Mouse (Mus musculus): Measurements from ENCODE around the gene Palm3. TPM values are rescaled to one million over a fixed set of nuclear protein-coding genes. Genes with fewer than 3 reads are reported as not detected.

The Palm3 gene
- polyA plus RNA-seq, 1 experiment from 2014 or later, result 1.1 TPM

GRCm38 (mm10) chr8:84015833-84016232 lies 5.4 kb upstream of the Palm3 start:
- TF ChIP-seq EP300 (IDR thresholded peaks at IDR 0.05), result no peak
- TF ChIP-seq CTCF (IDR thresholded peaks at IDR 0.05), result peak; percentile 9; the same call in 1 of the 2 replicates
- WGBS, result 92% methylated on average over 5 of the region's 5 CpGs
- peaks cover 9% of the 10 kb centered on the region; the same call in 1 of the 2 replicates for H3K4me1 ChIP-seq (ENCODE audit: insufficient read depth, low read depth, low read length)

GRCm38 (mm10) chr8:84019738-84020137 lies 1.5 kb upstream of the Palm3 start:
- no peak for TF ChIP-seq CTCF (IDR thresholded peaks at IDR 0.05)
- no peak for TF ChIP-seq EP300 (IDR thresholded peaks at IDR 0.05)
- WGBS, result 65% methylated on average over 9 of the region's 9 CpGs
- DNase-seq (ENCODE audit: low spot score) (no peak), ATAC-seq (no peak)
- Histone ChIP-seq H3K4me1 (ENCODE audit: insufficient read depth, low read depth, low read length) (peaks cover 19% of the 10 kb centered on the region), H3K36me3 (ENCODE audit: insufficient read depth, low read length) (no peaks in the 10 kb centered on the region), H3K9me3 (ENCODE audit: low read length) (no peaks in the 10 kb centered on the region), H3K27me3 (replicated peaks; ENCODE audit: insufficient read depth, low read length) (no peaks in the 10 kb centered on the region), H3K9ac (replicated peaks; ENCODE audit: low read depth) (no peak overlapping the region), H3K27ac (ENCODE audit: low read length) (no peak overlapping the region), H3K4me2 (replicated peaks; ENCODE audit: low read depth, low read length) (no peak overlapping the region), H3K4me3 (ENCODE audit: low read depth, low read length) (no peak overlapping the region)

More at GRCm38 (mm10) chr8:84015833-84016232, 5.4 kb upstream of the Palm3 start:
- DNase-seq (ENCODE audit: low spot score), result no peak
- Histone ChIP-seq H3K36me3 (ENCODE audit: insufficient read depth, low read length) (no peaks in the 10 kb centered on the region), H3K9ac (replicated peaks; ENCODE audit: low read depth) (no peak overlapping the region), H3K27me3 (replicated peaks; ENCODE audit: insufficient read depth, low read length) (peaks cover 20% of the 10 kb centered on the region), H3K27ac (ENCODE audit: low read length) (no peak overlapping the region), H3K4me3 (ENCODE audit: low read depth, low read length) (no peak overlapping the region), H3K9me3 (ENCODE audit: low read length) (no peaks in the 10 kb centered on the region), H3K4me2 (replicated peaks; ENCODE audit: low read depth, low read length) (no peak overlapping the region)
- no peak for ATAC-seq

- Histone ChIP-seq H3K27me3 (replicated peaks; ENCODE audit: insufficient read depth, low read length) (no peaks in the 10 kb centered on the region), H3K4me2 (replicated peaks; ENCODE audit: low read depth, low read length) (peak overlapping the region; percentile 22), H3K27ac (ENCODE audit: low read length) (no peak overlapping the region; the same call in 1 of the 2 replicates), H3K9me3 (ENCODE audit: low read length) (no peaks in the 10 kb centered on the region), H3K9ac (replicated peaks; ENCODE audit: low read depth) (no peak overlapping the region), H3K4me3 (ENCODE audit: low read depth, low read length) (no peak overlapping the region), H3K36me3 (ENCODE audit: insufficient read depth, low read length) (no peaks in the 10 kb centered on the region), H3K4me1 (ENCODE audit: insufficient read depth, low read depth, low read length) (peaks cover 26% of the 10 kb centered on the region)
- 38% methylated on average over 12 of the region's 12 CpGs for WGBS
- DNase-seq (ENCODE audit: low spot score) (peak; percentile 55), ATAC-seq (peak; percentile 51)
- TF ChIP-seq EP300 (IDR thresholded peaks at IDR 0.05), result peak; percentile 66
- no peak for TF ChIP-seq CTCF (IDR thresholded peaks at IDR 0.05)
Observed at GRCm38 (mm10) chr8:84021569-84021968, 298 bp downstream of the Palm3 start.

GRCm38 (mm10) chr8:84023085-84023484 lies 1.8 kb downstream of the Palm3 start:
- WGBS, result 6% methylated on average over 5 of the region's 5 CpGs
- H3K27ac ChIP-seq (ENCODE audit: low read length), result no peak overlapping the region
- H3K4me3 ChIP-seq (ENCODE audit: low read depth, low read length), result no peak overlapping the region
- H3K4me2 ChIP-seq (replicated peaks; ENCODE audit: low read depth, low read length), result no peak overlapping the region
- DNase-seq (ENCODE audit: low spot score), result peak; percentile 83
- H3K36me3 ChIP-seq (ENCODE audit: insufficient read depth, low read length), result no peaks in the 10 kb centered on the region
- no peaks in the 10 kb centered on the region for H3K9me3 ChIP-seq (ENCODE audit: low read length)
- TF ChIP-seq CTCF (IDR thresholded peaks at IDR 0.05) (no peak), EP300 (IDR thresholded peaks at IDR 0.05) (0 out of 2 replicates have a peak, but pooled peaks have one; percentile 26)
- peaks cover 26% of the 10 kb centered on the region for H3K4me1 ChIP-seq (ENCODE audit: insufficient read depth, low read depth, low read length)
- ATAC-seq, result peak; percentile 71
- H3K27me3 ChIP-seq (replicated peaks; ENCODE audit: insufficient read depth, low read length), result no peaks in the 10 kb centered on the region
- H3K9ac ChIP-seq (replicated peaks; ENCODE audit: low read depth), result no peak overlapping the region

- Histone ChIP-seq H3K4me1 (ENCODE audit: insufficient read depth, low read depth, low read length) (peaks cover 26% of the 10 kb centered on the region), H3K4me3 (ENCODE audit: low read depth, low read length) (no peak overlapping the region), H3K4me2 (replicated peaks; ENCODE audit: low read depth, low read length) (no peak overlapping the region), H3K27ac (ENCODE audit: low read length) (no peak overlapping the region), H3K9ac (replicated peaks; ENCODE audit: low read depth) (no peak overlapping the region), H3K27me3 (replicated peaks; ENCODE audit: insufficient read depth, low read length) (no peaks in the 10 kb centered on the region), H3K36me3 (ENCODE audit: insufficient read depth, low read length) (no peaks in the 10 kb centered on the region), H3K9me3 (ENCODE audit: low read length) (no peaks in the 10 kb centered on the region)
- DNase-seq (ENCODE audit: low spot score) (no peak), ATAC-seq (no peak)
- 64% methylated on average over 1 of the region's 1 CpGs for WGBS
- no peak for TF ChIP-seq CTCF (IDR thresholded peaks at IDR 0.05)
- no peak for TF ChIP-seq EP300 (IDR thresholded peaks at IDR 0.05)
Observed at GRCm38 (mm10) chr8:84023631-84024030, 2.4 kb downstream of the Palm3 start.

- ATAC-seq, result no peak
- no peak overlapping the region for H3K9ac ChIP-seq (replicated peaks; ENCODE audit: low read depth)
- no peak overlapping the region for H3K4me3 ChIP-seq (ENCODE audit: low read depth, low read length)
- no peaks in the 10 kb centered on the region for H3K27me3 ChIP-seq (replicated peaks; ENCODE audit: insufficient read depth, low read length)
- H3K4me2 ChIP-seq (replicated peaks; ENCODE audit: low read depth, low read length), result no peak overlapping the region
- DNase-seq (ENCODE audit: low spot score), result peak; percentile 41
- H3K27ac ChIP-seq (ENCODE audit: low read length), result no peak overlapping the region
- no peaks in the 10 kb centered on the region for H3K9me3 ChIP-seq (ENCODE audit: low read length)
- WGBS, result 20% methylated on average over 10 of the region's 10 CpGs
- peaks cover 26% of the 10 kb centered on the region for H3K4me1 ChIP-seq (ENCODE audit: insufficient read depth, low read depth, low read length)
- no peak for TF ChIP-seq EP300 (IDR thresholded peaks at IDR 0.05)
- TF ChIP-seq CTCF (IDR thresholded peaks at IDR 0.05), result peak; percentile 81
- no peaks in the 10 kb centered on the region for H3K36me3 ChIP-seq (ENCODE audit: insufficient read depth, low read length)
Observed at GRCm38 (mm10) chr8:84024171-84024570, 2.9 kb downstream of the Palm3 start.

- Histone ChIP-seq H3K27me3 (replicated peaks; ENCODE audit: insufficient read depth, low read length) (no peaks in the 10 kb centered on the region), H3K4me3 (ENCODE audit: low read depth, low read length) (peak overlapping the region; percentile 32), H3K36me3 (ENCODE audit: insufficient read depth, low read length) (no peaks in the 10 kb centered on the region), H3K27ac (ENCODE audit: low read length) (no peak overlapping the region), H3K9me3 (ENCODE audit: low read length) (no peaks in the 10 kb centered on the region), H3K4me2 (replicated peaks; ENCODE audit: low read depth, low read length) (peak overlapping the region; percentile 72), H3K9ac (replicated peaks; ENCODE audit: low read depth) (no peak overlapping the region), H3K4me1 (ENCODE audit: insufficient read depth, low read depth, low read length) (peaks cover 26% of the 10 kb centered on the region)
- TF ChIP-seq CTCF (IDR thresholded peaks at IDR 0.05) (no peak), EP300 (IDR thresholded peaks at IDR 0.05) (no peak)
- peak; percentile 34 for ATAC-seq
- DNase-seq (ENCODE audit: low spot score), result peak; percentile 52
- WGBS, result 4% methylated on average over 40 of the region's 41 CpGs
Observed at GRCm38 (mm10) chr8:84025863-84026262, 4.6 kb downstream of the Palm3 start.

All from lung, postnatal 0 days (tissue).